Mouse (Mus musculus) liver, embryonic 15.5 days (tissue): ENCODE data around the gene Abi3. TPM values are rescaled to one million over a fixed set of nuclear protein-coding genes. Genes with fewer than 3 reads are reported as not detected.

Experiments
- ATAC-seq: fragments of 200-750 bp; cut with Nextera tagmentation; 2 replicates; pipeline ENCODE4 v1.8.0; 2017; ENCODE audit warnings: moderate number of reproducible peaks, mild to moderate bottlenecking, moderate library complexity; ENCODE audit not compliant: insufficient read depth
- H3K27ac ChIP-seq: fragments of 300-500 bp; sonication (generic); replicated peaks from 2 replicates; pipeline ENCODE4 v1.5.1; 2015; ENCODE audit warnings: mild to moderate bottlenecking, inconsistent platforms
- H3K27me3 ChIP-seq: fragments of 300-500 bp; sonication (generic); 2 replicates; pipeline ENCODE4 v1.6.1; 2015; ENCODE audit warnings: mild to moderate bottlenecking, inconsistent platforms
- H3K36me3 ChIP-seq: fragments of 300-500 bp; sonication (generic); replicated peaks from 2 replicates; pipeline ENCODE4 v1.6.1; 2015; ENCODE audit warnings: moderate library complexity, mild to moderate bottlenecking, inconsistent platforms
- H3K4me1 ChIP-seq: fragments of 300-500 bp; sonication (generic); replicated peaks from 2 replicates; pipeline ENCODE4 v1.6.1; 2015; ENCODE audit warnings: inconsistent platforms
- H3K4me2 ChIP-seq: fragments of 300-500 bp; sonication (generic); 2 replicates; pipeline ENCODE4 v1.6.1; 2015; ENCODE audit warnings: moderate library complexity, mild to moderate bottlenecking, inconsistent platforms
- H3K4me3 ChIP-seq: fragments of 300-500 bp; sonication (generic); replicated peaks from 2 replicates; pipeline ENCODE4 v1.5.1; 2015; ENCODE audit warnings: mild to moderate bottlenecking, inconsistent platforms
- H3K9ac ChIP-seq: fragments of 300-500 bp; sonication (generic); 2 replicates; pipeline ENCODE4 v1.6.1; 2015; ENCODE audit warnings: moderate library complexity, mild to moderate bottlenecking, inconsistent platforms
- H3K9me3 ChIP-seq: fragments of 300-500 bp; sonication (generic); replicated peaks from 2 replicates; pipeline ENCODE4 v1.6.1; 2016; ENCODE audit warnings: inconsistent platforms
- WGBS: fragments of 180-500 bp; shearing (Covaris S2); methylation state at CpG from one replicate; pipeline ENCODE4 v1.1.7; 2015; ENCODE audit warnings: mixed read lengths; ENCODE audit not compliant: insufficient replicate concordance; 5-methylcytosine and 5-hydroxymethylcytosine counted together
- polyA plus RNA-seq: library from polyadenylated mRNA; unstranded; fragments of >200 nt; fragmentation: Nextera tagmentation; extraction: Ambion mirVana; gene quantifications from 2 replicates; pipeline ENCODE4 v1.2.1, GENCODE M21; 2015

The Abi3 gene
- polyA plus RNA-seq, 1 experiment from 2014 or later: 7.0 TPM

GRCm38 (mm10) chr11:95831276-95831619 is 11.0 kb downstream of the Abi3 start:
- Histone ChIP-seq H3K27me3 (peaks cover 85% of the 10 kb centered on the region), H3K4me2 (peak overlapping the region; percentile 61), H3K36me3 (peaks cover 16% of the 10 kb centered on the region), H3K27ac (no peak overlapping the region), H3K9me3 (no peaks in the 10 kb centered on the region), H3K9ac (peak overlapping the region; percentile 19; the same call in 1 of the 2 replicates), H3K4me3 (peak overlapping the region; percentile 38), H3K4me1 (peaks cover 90% of the 10 kb centered on the region)
- no peak for ATAC-seq
- WGBS: 5% methylated on average over 10 of the region's 10 CpGs

DNA sequence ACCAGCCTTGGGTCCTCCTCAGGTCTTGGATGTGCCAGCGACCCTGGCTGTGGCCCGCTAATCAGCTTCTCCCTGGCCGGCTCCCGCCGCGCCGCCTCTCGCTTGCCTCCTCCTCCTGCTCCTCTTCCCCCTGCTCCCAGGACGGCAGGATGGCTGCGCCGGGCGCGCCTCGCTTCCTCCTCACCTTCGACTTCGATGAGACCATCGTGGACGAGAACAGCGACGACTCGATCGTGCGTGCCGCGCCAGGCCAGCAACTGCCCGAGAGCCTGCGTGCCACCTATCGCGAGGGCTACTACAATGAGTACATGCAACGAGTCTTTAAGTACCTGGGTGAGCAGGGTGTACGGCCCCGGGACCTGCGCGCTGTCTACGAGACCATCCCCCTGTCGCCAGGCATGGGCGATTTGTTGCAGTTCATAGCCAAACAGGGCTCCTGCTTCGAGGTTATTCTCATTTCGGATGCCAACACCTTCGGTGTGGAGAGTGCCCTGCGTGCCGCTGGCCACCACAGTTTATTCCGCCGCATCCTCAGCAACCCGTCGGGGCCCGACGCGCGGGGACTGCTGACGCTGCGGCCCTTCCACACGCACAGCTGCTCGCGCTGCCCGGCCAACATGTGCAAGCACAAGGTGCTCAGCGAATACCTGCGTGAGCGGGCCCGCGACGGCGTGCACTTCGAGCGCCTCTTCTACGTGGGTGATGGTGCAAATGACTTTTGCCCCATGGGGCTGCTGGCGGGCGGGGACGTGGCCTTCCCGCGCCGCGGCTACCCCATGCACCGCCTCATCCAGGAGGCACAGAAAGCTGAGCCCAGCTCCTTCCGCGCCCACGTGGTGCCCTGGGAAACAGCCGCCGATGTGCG is 11.6 kb downstream of the Abi3 start:
- Histone ChIP-seq H3K4me1 (peaks cover 87% of the 10 kb centered on the region), H3K27me3 (peaks cover 84% of the 10 kb centered on the region), H3K9ac (peak overlapping the region; percentile 19; the same call in 1 of the 2 replicates)

GRCm38 (mm10) chr11:95829526-95830050 is 12.7 kb downstream of the Abi3 start:
- Histone ChIP-seq H3K9me3 (no peaks in the 10 kb centered on the region), H3K9ac (no peak overlapping the region), H3K27me3 (peaks cover 85% of the 10 kb centered on the region), H3K4me3 (no peak overlapping the region), H3K4me1 (peaks cover 87% of the 10 kb centered on the region), H3K27ac (no peak overlapping the region), H3K4me2 (no peak overlapping the region), H3K36me3 (peaks cover 16% of the 10 kb centered on the region)
- no peak for ATAC-seq
- WGBS: 58% methylated on average over 4 of the region's 4 CpGs

More for the DNA sequence above, 11.6 kb downstream of the Abi3 start:
- peaks cover 16% of the 10 kb centered on the region for H3K36me3 ChIP-seq
- peak overlapping the region; percentile 61 for H3K4me2 ChIP-seq
- H3K4me3 ChIP-seq: peak overlapping the region; percentile 38
- H3K27ac ChIP-seq: no peak overlapping the region
- ATAC-seq: no peak
- 4% methylated on average over 80 of the region's 80 CpGs for WGBS
- H3K9me3 ChIP-seq: no peaks in the 10 kb centered on the region

GRCm38 (mm10) chr11:95828181-95828964 is 13.9 kb downstream of the Abi3 start:
- WGBS: 38% methylated on average over 11 of the region's 11 CpGs
- Histone ChIP-seq H3K9ac (no peak overlapping the region), H3K4me3 (0 out of 2 replicates have a peak overlapping the region, but pooled peaks have one; percentile 0), H3K36me3 (peaks cover 16% of the 10 kb centered on the region), H3K4me1 (peaks cover 85% of the 10 kb centered on the region), H3K4me2 (peak overlapping the region; percentile 98), H3K9me3 (no peaks in the 10 kb centered on the region), H3K27me3 (peaks cover 74% of the 10 kb centered on the region), H3K27ac (no peak overlapping the region)
- no peak for ATAC-seq

DNA sequence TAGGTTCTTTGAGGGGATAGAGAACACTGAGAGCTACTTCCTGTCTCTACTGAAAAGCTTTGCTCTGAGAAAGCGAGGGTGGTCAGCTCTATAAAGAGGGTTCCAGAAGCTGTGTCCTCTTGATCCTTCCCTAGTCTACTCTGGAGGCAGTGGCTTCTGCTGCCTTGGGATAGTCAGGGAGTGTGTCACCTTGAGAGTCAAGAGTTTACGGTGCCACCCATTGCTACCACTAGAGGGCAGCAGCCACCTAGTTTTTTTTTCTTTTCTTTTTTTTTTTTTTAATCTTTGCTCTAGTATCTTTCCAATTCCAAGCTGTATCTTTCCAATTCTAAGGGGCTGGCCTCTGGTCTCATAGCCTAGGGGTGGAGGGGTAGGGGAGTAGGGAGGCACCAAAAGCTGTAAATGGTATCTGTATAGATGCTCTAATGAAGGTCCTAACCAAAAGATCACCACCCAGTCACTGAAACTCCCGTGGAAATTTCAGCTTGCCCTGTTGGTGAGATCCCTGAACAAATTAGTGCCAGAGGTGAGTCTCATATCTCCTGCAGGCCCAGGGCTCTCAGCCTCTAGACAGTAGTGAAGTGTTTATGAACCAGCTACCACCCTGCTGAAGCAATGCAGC is 14.7 kb downstream of the Abi3 start:
- ATAC-seq: no peak
- H3K9me3 ChIP-seq: no peaks in the 10 kb centered on the region
- H3K4me1 ChIP-seq: peaks cover 81% of the 10 kb centered on the region
- H3K4me2 ChIP-seq: peak overlapping the region; percentile 98
- peaks cover 66% of the 10 kb centered on the region for H3K27me3 ChIP-seq
- peaks cover 16% of the 10 kb centered on the region for H3K36me3 ChIP-seq
- peak overlapping the region; percentile 76 for H3K4me3 ChIP-seq
- 14% methylated on average over 3 of the region's 3 CpGs for WGBS
- H3K27ac ChIP-seq: peak overlapping the region; percentile 84
- H3K9ac ChIP-seq: peak overlapping the region; percentile 45

- H3K27ac ChIP-seq: peak overlapping the region; percentile 84
- no peaks in the 10 kb centered on the region for H3K9me3 ChIP-seq
- peak overlapping the region; percentile 45 for H3K9ac ChIP-seq
- H3K4me3 ChIP-seq: peak overlapping the region; percentile 76
- ATAC-seq: no peak
- peaks cover 61% of the 10 kb centered on the region for H3K27me3 ChIP-seq
- WGBS: 7% methylated on average over 3 of the region's 3 CpGs
- H3K36me3 ChIP-seq: peaks cover 16% of the 10 kb centered on the region
- H3K4me2 ChIP-seq: peak overlapping the region; percentile 98
- H3K4me1 ChIP-seq: peaks cover 84% of the 10 kb centered on the region
These were observed 15.2 kb downstream of the Abi3 start for GRCm38 (mm10) chr11:95827168-95827447.

DNA sequence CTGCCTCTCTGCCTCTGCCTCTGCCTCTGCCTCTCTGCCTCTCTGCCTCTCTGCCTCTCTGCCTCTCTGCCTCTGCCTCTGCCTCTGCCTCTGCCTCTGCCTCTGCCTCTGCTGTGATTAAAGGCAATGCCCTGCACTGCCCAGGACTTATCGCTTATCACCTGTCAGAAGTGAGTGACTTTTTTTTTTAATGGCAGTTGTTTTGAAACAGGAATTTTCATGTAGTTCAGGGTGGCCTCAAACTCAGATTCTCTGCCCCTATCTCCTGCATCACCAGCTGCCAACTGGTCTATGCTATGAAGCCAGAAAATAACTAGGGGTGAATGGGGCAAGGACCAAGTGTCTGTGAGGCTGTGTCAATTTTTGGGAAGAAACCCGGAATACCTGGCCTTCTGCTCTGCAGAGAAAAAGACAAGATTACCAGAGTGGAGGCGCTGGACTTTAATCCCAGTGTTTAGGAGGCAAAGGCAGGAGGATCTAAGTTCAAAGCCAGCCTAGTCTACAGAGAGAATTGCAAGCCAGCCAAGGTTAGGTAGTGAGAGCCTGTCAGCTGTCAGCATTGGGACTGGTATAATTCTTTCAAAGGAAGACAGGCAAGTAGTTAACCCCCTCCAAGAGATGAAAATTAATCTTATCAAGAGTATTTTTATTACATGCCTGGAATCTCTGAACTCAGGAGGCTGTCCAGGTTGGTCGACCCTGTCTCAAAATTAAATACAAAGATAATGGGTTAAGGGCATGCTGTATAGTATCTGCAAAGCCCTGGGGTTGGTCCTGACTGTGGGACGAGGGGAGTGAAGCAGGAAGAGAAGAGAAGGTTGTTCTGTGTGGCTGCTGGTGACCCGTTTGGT is 15.7 kb downstream of the Abi3 start:
- Histone ChIP-seq H3K4me3 (peak overlapping the region; percentile 76), H3K9me3 (no peaks in the 10 kb centered on the region), H3K36me3 (peaks cover 15% of the 10 kb centered on the region), H3K4me1 (peaks cover 86% of the 10 kb centered on the region), H3K27ac (peak overlapping the region; percentile 84), H3K4me2 (peak overlapping the region; percentile 98), H3K9ac (peak overlapping the region; percentile 45), H3K27me3 (peaks cover 56% of the 10 kb centered on the region)
- no peak for ATAC-seq
- WGBS: 35% methylated on average over 6 of the region's 6 CpGs

DNA sequence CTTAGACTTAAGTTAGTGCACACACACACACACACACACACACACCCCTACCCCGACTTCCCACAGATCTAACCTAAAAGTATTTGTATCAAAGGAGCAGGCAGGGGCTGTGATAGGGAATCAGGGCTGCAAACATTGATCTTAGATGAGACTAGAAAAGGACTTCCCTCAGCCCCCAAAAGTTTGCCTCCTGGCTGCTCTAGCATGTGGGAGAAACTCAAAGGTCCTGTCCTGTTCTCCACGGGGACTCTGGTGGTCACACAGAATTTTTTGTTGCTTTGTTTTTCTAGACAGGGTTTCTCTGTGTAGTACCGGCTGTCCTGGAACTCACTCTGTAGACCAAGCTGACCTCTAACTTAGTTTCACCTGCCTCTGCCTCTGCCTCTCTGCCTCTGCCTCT is 16.7 kb downstream of the Abi3 start:
- peak overlapping the region; percentile 84 for H3K27ac ChIP-seq
- peak overlapping the region; percentile 98 for H3K4me2 ChIP-seq
- no peak for ATAC-seq
- H3K4me1 ChIP-seq: peaks cover 77% of the 10 kb centered on the region
- 55% methylated on average over 3 of the region's 3 CpGs for WGBS
- H3K4me3 ChIP-seq: peak overlapping the region; percentile 76
- H3K9ac ChIP-seq: peak overlapping the region; percentile 91
- peaks cover 47% of the 10 kb centered on the region for H3K27me3 ChIP-seq
- H3K36me3 ChIP-seq: peaks cover 6% of the 10 kb centered on the region
- H3K9me3 ChIP-seq: no peaks in the 10 kb centered on the region

- H3K4me3 ChIP-seq: peak overlapping the region; percentile 76
- H3K9me3 ChIP-seq: no peaks in the 10 kb centered on the region
- peak overlapping the region; percentile 84 for H3K27ac ChIP-seq
- peaks cover 70% of the 10 kb centered on the region for H3K4me1 ChIP-seq
- peak; percentile 4; the same call in 1 of the 2 replicates for ATAC-seq
- H3K9ac ChIP-seq: peak overlapping the region; percentile 91
- WGBS: 5% methylated on average over 11 of the region's 11 CpGs
- peak overlapping the region; percentile 98 for H3K4me2 ChIP-seq
- no peaks in the 10 kb centered on the region for H3K36me3 ChIP-seq
- peaks cover 39% of the 10 kb centered on the region for H3K27me3 ChIP-seq
These were observed 17.4 kb downstream of the Abi3 start for GRCm38 (mm10) chr11:95824877-95825243.
